ENCODE assay signal across 8 mouse cellular contexts in genomic region chr11:59505839-59506712, GRCm38 (mm10). TPM values are rescaled to one million over a fixed set of nuclear protein-coding genes. Genes with fewer than 3 reads are reported as not detected.
DNase-seq lines count a peak whose midpoint lies in the region; ATAC-seq and TF ChIP-seq lines count a peak whose summit lies in the region.

No protein-coding gene starts in this region.

- WGBS in hindbrain, postnatal 0 days, result 2% methylated on average over 67 of the region's 71 CpGs

- ATAC-seq in hindbrain, postnatal 0 days, result peak; percentile 93

- no peaks in the 10 kb centered on the region for H3K27me3 ChIP-seq in hindbrain, postnatal 0 days (ENCODE audit: insufficient read depth, low read length)
- peaks cover 32% of the 10 kb centered on the region for H3K27me3 ChIP-seq in megakaryocyte, embryonic 14.5 days (replicated peaks)

- intact Hi-C loops in gastrocnemius, adult 2 months (cut with DNase I), result no loop called here

- H3K36me3 ChIP-seq in hindbrain, postnatal 0 days (ENCODE audit: insufficient read depth, low read length), result peaks cover 24% of the 10 kb centered on the region
- H3K36me3 ChIP-seq in megakaryocyte, embryonic 14.5 days (replicated peaks; ENCODE audit: low read length), result peaks cover 43% of the 10 kb centered on the region

- DNase-seq in ZHBTc4 (ENCODE audit: low read depth, low spot score), result peak; percentile 92
- peak; percentile 60 to 87 for DNase-seq in cerebellum, postnatal 4 days (ENCODE audit: low spot score in 2 of 2)
- DNase-seq in gastrocnemius, adult 2 months, result peak; percentile 96
- peak; percentile 93 for DNase-seq in hindbrain, postnatal 0 days (ENCODE audit: low spot score)
- peak; percentile 57 to 62 for DNase-seq in left cerebral cortex, adult 8-10 months (ENCODE audit: low spot score in 2 of 2)
- peak; percentile 85 to 86 for DNase-seq in right cerebral cortex, postnatal 10 days (ENCODE audit: low spot score in 2 of 2)
- peak; percentile 90 for DNase-seq in urinary bladder, postnatal 14 days (ENCODE audit: low spot score)

- peak overlapping the region; percentile 98 for H3K4me2 ChIP-seq in hindbrain, postnatal 0 days (ENCODE audit: low read depth, low read length)

- TF ChIP-seq CTCF in gastrocnemius, adult 2 months (IDR thresholded peaks at IDR 0.05), result no peak
- no peak for TF ChIP-seq CTCF in hindbrain, postnatal 0 days (IDR thresholded peaks at IDR 0.05; ENCODE audit: low read depth)

- H3K4me1 ChIP-seq in hindbrain, postnatal 0 days (ENCODE audit: insufficient read depth, low read length), result peaks cover 16% of the 10 kb centered on the region
- peaks cover 23% of the 10 kb centered on the region for H3K4me1 ChIP-seq in megakaryocyte, embryonic 14.5 days

- H3K27ac ChIP-seq in gastrocnemius, adult 2 months, result peak overlapping the region; percentile 92
- H3K27ac ChIP-seq in hindbrain, postnatal 0 days, result peak overlapping the region; percentile 94

- H3K9me3 ChIP-seq in hindbrain, postnatal 0 days (ENCODE audit: low read length), result no peaks in the 10 kb centered on the region
- H3K9me3 ChIP-seq in megakaryocyte, embryonic 14.5 days, result no peaks in the 10 kb centered on the region

- peak overlapping the region; percentile 99 for H3K9ac ChIP-seq in hindbrain, postnatal 0 days (replicated peaks; ENCODE audit: low read length)

- peak overlapping the region; percentile 98 for H3K4me3 ChIP-seq in gastrocnemius, adult 2 months
- H3K4me3 ChIP-seq in hindbrain, postnatal 0 days (ENCODE audit: low read length), result peak overlapping the region; percentile 88
- peak overlapping the region; percentile 93 for H3K4me3 ChIP-seq in megakaryocyte, embryonic 14.5 days (replicated peaks)

RNA-seq across cellular contexts. Expression of gene Zkscan17, which starts 20.5 kb away (rescaled TPM):
- total RNA-seq in gastrocnemius, adult 2 months (2021), result 10 to 100 TPM; 13.7 to 19.3 TPM
- total RNA-seq in hindbrain, postnatal 0 days (2014; rRNA removed), result 21.1 and 27.2 TPM in 2 replicates
- 14.3 and 15.1 TPM in 2 replicates for polyA plus RNA-seq in hindbrain, postnatal 0 days (2015; fragmentation: Nextera tagmentation; extraction: Ambion mirVana)
- total RNA-seq in left cerebral cortex, adult 8-10 months (2022), result 10 to 100 TPM in 3 of 4 experiments, 1 to 10 TPM in 1; 9.6 to 11.9 (median 10.5) TPM
- 13.6 and 19.8 TPM in 2 replicates for polyA plus RNA-seq in megakaryocyte, embryonic 14.5 days (2012; ENCODE audit: insufficient read depth, low replicate concordance)

RNA-seq across cellular contexts. Expression of gene Zfp867, which starts 33.8 kb away (rescaled TPM):
- 1 to 10 TPM; 2.2 to 2.3 TPM for total RNA-seq in gastrocnemius, adult 2 months (2021)
- 6.6 and 7.3 TPM in 2 replicates for total RNA-seq in hindbrain, postnatal 0 days (2014; rRNA removed)
- 6.1 and 6.9 TPM in 2 replicates for polyA plus RNA-seq in hindbrain, postnatal 0 days (2015; fragmentation: Nextera tagmentation; extraction: Ambion mirVana)
- 1 to 10 TPM; 3.5 to 5.4 (median 4.3) TPM for total RNA-seq in left cerebral cortex, adult 8-10 months (2022)
- polyA plus RNA-seq in megakaryocyte, embryonic 14.5 days (2012; ENCODE audit: insufficient read depth, low replicate concordance), result 0.07 TPM in 1 of 2 replicates, not detected in the other

RNA-seq across cellular contexts. Expression of gene Nlrp3, which starts 35.3 kb away (rescaled TPM):
- total RNA-seq in gastrocnemius, adult 2 months (2021), result under 1 TPM; 0.14 to 0.15 TPM
- 0.29 and 0.31 TPM in 2 replicates for total RNA-seq in hindbrain, postnatal 0 days (2014; rRNA removed)
- polyA plus RNA-seq in hindbrain, postnatal 0 days (2015; fragmentation: Nextera tagmentation; extraction: Ambion mirVana), result 0.13 and 0.23 TPM in 2 replicates
- total RNA-seq in left cerebral cortex, adult 8-10 months (2022), result 1 to 10 TPM; 1.3 to 4.3 (median 1.9) TPM
- 0.41 and 0.84 TPM in 2 replicates for polyA plus RNA-seq in megakaryocyte, embryonic 14.5 days (2012; ENCODE audit: insufficient read depth, low replicate concordance)

RNA-seq across cellular contexts. Expression of gene Snap47, which starts 55.1 kb away (rescaled TPM):
- 10 to 100 TPM; 18.6 to 30.4 TPM for total RNA-seq in gastrocnemius, adult 2 months (2021)
- total RNA-seq in hindbrain, postnatal 0 days (2014; rRNA removed), result 406 and 413 TPM in 2 replicates
- polyA plus RNA-seq in hindbrain, postnatal 0 days (2015; fragmentation: Nextera tagmentation; extraction: Ambion mirVana), result 512 and 537 TPM in 2 replicates
- total RNA-seq in left cerebral cortex, adult 8-10 months (2022), result 100 to 1,000 TPM; 364 to 399 (median 383) TPM
- polyA plus RNA-seq in megakaryocyte, embryonic 14.5 days (2012; ENCODE audit: insufficient read depth, low replicate concordance), result 9.9 and 18.6 TPM in 2 replicates

RNA-seq across cellular contexts. Expression of gene Jmjd4, which starts 56.2 kb away (rescaled TPM):
- total RNA-seq in gastrocnemius, adult 2 months (2021), result 10 to 100 TPM in 1 of 2 experiments, 1 to 10 TPM in 1; 7.2 to 10.2 TPM
- total RNA-seq in hindbrain, postnatal 0 days (2014; rRNA removed), result 35.5 and 37.5 TPM in 2 replicates
- polyA plus RNA-seq in hindbrain, postnatal 0 days (2015; fragmentation: Nextera tagmentation; extraction: Ambion mirVana), result 21.2 and 22.9 TPM in 2 replicates
- 10 to 100 TPM; 26.0 to 29.1 (median 26.6) TPM for total RNA-seq in left cerebral cortex, adult 8-10 months (2022)
- 2.6 and 3.6 TPM in 2 replicates for polyA plus RNA-seq in megakaryocyte, embryonic 14.5 days (2012; ENCODE audit: insufficient read depth, low replicate concordance)

Comparison
In these comparisons a context has a peak if more than half of its experiments do, and no peak if none do; other contexts are left out.
1. Peak in every context shown above with its lines: DNase-seq, ATAC-seq, H3K4me3 ChIP-seq and H3K27ac ChIP-seq.